Mouse (Mus musculus) liver, embryonic 12.5 days (tissue): ENCODE measurements around the gene Pfdn2. TPM values are rescaled to one million over a fixed set of nuclear protein-coding genes. Genes with fewer than 3 reads are reported as not detected.

Experiments used
- ATAC-seq: fragments of 200-750 bp; cut with Nextera tagmentation; 2 replicates; pipeline ENCODE4 v1.8.0; 2017; ENCODE audit warnings: moderate number of reproducible peaks, mild to moderate bottlenecking, moderate library complexity
- H3K27ac ChIP-seq: fragments of 300-500 bp; sonication (generic); 2 replicates; pipeline ENCODE4 v1.5.1; 2016; ENCODE audit warnings: mild to moderate bottlenecking
- H3K27me3 ChIP-seq: fragments of 300-500 bp; sonication (generic); replicated peaks from 2 replicates; pipeline ENCODE4 v1.6.1; 2016; ENCODE audit warnings: mild to moderate bottlenecking, moderate library complexity
- H3K36me3 ChIP-seq: fragments of 300-500 bp; sonication (generic); 2 replicates; pipeline ENCODE4 v1.6.1; 2016; ENCODE audit warnings: mild to moderate bottlenecking, moderate library complexity
- H3K4me1 ChIP-seq: fragments of 300-500 bp; sonication (generic); 2 replicates; pipeline ENCODE4 v1.6.1; 2016
- H3K4me2 ChIP-seq: fragments of 300-500 bp; sonication (generic); 2 replicates; pipeline ENCODE4 v1.6.1; 2016; ENCODE audit warnings: mild to moderate bottlenecking, moderate library complexity
- H3K4me3 ChIP-seq: fragments of 300-500 bp; sonication (generic); 2 replicates; pipeline ENCODE4 v1.5.1; 2016; ENCODE audit warnings: mild to moderate bottlenecking, moderate library complexity
- H3K9ac ChIP-seq: fragments of 300-500 bp; sonication (generic); 2 replicates; pipeline ENCODE4 v1.6.1; 2016; ENCODE audit warnings: mild to moderate bottlenecking, moderate library complexity
- H3K9me3 ChIP-seq: fragments of 300-500 bp; sonication (generic); replicated peaks from 2 replicates; pipeline ENCODE4 v1.6.1; 2016; ENCODE audit warnings: mild to moderate bottlenecking, moderate library complexity
- WGBS: fragments of 180-500 bp; shearing (Covaris S2); methylation state at CpG from one replicate; pipeline ENCODE4 v1.1.7; 2016; ENCODE audit not compliant: insufficient replicate concordance; 5-methylcytosine and 5-hydroxymethylcytosine counted together
- polyA plus RNA-seq: library from polyadenylated mRNA; unstranded; fragments of >200 nt; fragmentation: Nextera tagmentation; extraction: Ambion mirVana; gene quantifications from 2 replicates; pipeline ENCODE4 v1.2.1, GENCODE M21; 2016

Pfdn2 gene
- polyA plus RNA-seq, 1 experiment from 2014 or later: 74.3 TPM

GRCm38 (mm10) chr1:171360253-171360652 is 14.8 kb downstream of the Pfdn2 start:
- WGBS: 23% methylated on average over 26 of the region's 26 CpGs
- no peak overlapping the region for H3K27ac ChIP-seq
- H3K27me3 ChIP-seq: no peaks in the 10 kb centered on the region
- H3K9me3 ChIP-seq: no peaks in the 10 kb centered on the region
- H3K4me2 ChIP-seq: peak overlapping the region; percentile 79
- peak; percentile 36; the same call in 1 of the 2 replicates for ATAC-seq
- H3K36me3 ChIP-seq: peaks cover 28% of the 10 kb centered on the region
- peaks cover 26% of the 10 kb centered on the region for H3K4me1 ChIP-seq
- H3K9ac ChIP-seq: peak overlapping the region; percentile 72
- peak overlapping the region; percentile 65 for H3K4me3 ChIP-seq

DNA sequence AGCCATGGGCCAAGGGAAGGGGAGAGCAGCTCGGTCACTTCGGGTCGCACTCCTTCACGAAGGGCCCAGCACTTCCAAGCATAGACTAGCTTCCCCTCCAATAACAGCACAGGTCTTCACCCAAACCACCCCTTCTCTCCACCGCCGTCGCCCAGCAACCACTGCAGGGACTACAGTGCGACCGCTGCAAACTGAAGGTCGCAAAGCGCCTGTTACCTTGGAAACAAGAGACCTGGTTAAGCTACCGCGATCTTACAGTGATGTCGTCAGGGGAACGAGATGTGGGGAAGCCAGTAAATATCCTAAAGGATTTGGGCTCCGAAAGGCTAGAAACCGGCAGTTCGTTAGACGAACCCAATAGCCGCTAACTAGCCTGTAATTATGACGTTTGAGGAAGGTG is 15.2 kb downstream of the Pfdn2 start, which contains the start of gene Klhdc9:
TSS of gene Klhdc9 (minus strand) at position 143 of the 400 bp plus-strand sequence.
- Histone ChIP-seq H3K9ac (peak within 1 kb of the TSS; percentile 72), H3K4me2 (peak within 1 kb of the TSS; percentile 79), H3K36me3 (peaks cover 28% of the 10 kb centered on the region), H3K4me3 (peak within 1 kb of the TSS; percentile 65), H3K27me3 (no peaks in the 10 kb centered on the region), H3K27ac (peak within 1 kb of the TSS; percentile 64), H3K4me1 (peaks cover 26% of the 10 kb centered on the region), H3K9me3 (no peaks in the 10 kb centered on the region)
- peak; percentile 88 for ATAC-seq
- WGBS: 3% methylated on average over 21 of the region's 21 CpGs

- peak; percentile 72 for ATAC-seq
- H3K9ac ChIP-seq: peak overlapping the region; percentile 72
- peak overlapping the region; percentile 65 for H3K4me3 ChIP-seq
- H3K4me2 ChIP-seq: peak overlapping the region; percentile 79
- H3K4me1 ChIP-seq: peaks cover 26% of the 10 kb centered on the region
- H3K36me3 ChIP-seq: peaks cover 25% of the 10 kb centered on the region
- H3K27me3 ChIP-seq: no peaks in the 10 kb centered on the region
- WGBS: 34% methylated on average over 16 of the region's 16 CpGs
- H3K9me3 ChIP-seq: no peaks in the 10 kb centered on the region
- H3K27ac ChIP-seq: peak overlapping the region; percentile 64
These were observed 15.9 kb downstream of the Pfdn2 start for GRCm38 (mm10) chr1:171361106-171362103.

DNA sequence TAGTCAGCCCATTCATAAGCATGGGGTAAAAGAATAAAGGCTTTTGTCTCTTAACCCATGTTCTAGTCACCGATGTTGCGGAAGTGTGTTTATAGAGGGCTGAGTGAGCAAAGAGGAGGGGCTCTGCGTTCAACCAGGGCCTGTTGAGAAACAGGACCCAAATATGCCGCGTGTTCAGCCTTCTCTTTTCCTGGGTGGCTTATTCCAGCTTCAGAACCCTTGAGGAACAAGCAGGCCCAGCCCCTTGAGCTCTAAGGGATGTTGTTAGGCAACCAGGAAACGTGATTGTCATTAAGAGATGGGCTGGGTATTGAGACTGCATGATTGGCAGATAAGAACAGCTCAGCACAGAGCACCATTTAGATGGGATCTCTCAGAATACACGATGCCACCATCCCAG is 20.5 kb downstream of the Pfdn2 start:
- no peak overlapping the region for H3K9ac ChIP-seq
- 53% methylated on average over 7 of the region's 7 CpGs for WGBS

DNA sequence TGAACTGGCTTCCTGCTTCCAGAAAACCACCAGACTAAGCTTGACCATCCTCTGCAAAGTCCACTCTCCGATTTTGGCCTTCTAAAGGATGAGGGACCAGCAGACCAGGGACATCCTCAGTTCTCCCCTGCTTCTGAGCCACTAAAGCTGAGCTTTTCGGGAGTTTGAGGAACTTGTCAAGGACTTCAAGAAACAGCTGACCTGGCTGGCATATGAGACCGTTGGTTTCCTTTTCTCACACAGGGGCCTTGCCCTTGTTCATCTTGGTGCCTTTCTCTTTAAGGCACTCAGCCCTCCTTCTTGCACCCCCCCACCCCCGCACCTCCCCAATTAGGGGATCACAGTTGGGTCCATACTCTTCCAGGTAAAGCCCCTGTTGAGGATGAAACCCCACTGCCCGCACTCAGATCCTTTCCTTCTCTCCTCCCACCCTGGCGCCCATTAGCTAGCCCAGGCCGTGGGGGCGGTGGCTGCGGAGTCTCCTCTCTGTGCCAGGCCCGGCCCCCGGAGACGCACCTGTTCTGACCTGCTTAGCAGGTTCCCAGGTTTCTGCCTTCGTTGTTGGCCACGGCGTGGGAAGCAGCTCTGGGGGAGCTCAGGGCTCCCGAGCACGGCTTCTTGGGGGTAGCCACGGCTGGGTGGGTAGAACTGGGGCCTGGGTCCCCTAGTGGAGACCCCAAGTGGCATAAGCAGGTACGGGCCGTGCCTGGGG is 24.5 kb downstream of the Pfdn2 start, which contains the start of gene Nectin4:
TSS of gene Nectin4 (plus strand) at position 255 of the 712 bp plus-strand sequence.
- Histone ChIP-seq H3K4me2 (peak within 1 kb of the TSS; percentile 14; the same call in 1 of the 2 replicates), H3K4me3 (no peak within 1 kb of the TSS), H3K27ac (no peak within 1 kb of the TSS), H3K9me3 (no peaks in the 10 kb centered on the region), H3K9ac (no peak within 1 kb of the TSS), H3K4me1 (peaks cover 8% of the 10 kb centered on the region), H3K27me3 (peaks cover 32% of the 10 kb centered on the region), H3K36me3 (no peaks in the 10 kb centered on the region)
- WGBS: 39% methylated on average over 20 of the region's 20 CpGs
- no peak for ATAC-seq

More for the DNA sequence above, 20.5 kb downstream of the Pfdn2 start:
- no peak overlapping the region for H3K4me3 ChIP-seq
- no peaks in the 10 kb centered on the region for H3K36me3 ChIP-seq
- H3K4me2 ChIP-seq: no peak overlapping the region
- no peaks in the 10 kb centered on the region for H3K9me3 ChIP-seq
- no peak overlapping the region for H3K27ac ChIP-seq
- peaks cover 8% of the 10 kb centered on the region for H3K4me1 ChIP-seq
- H3K27me3 ChIP-seq: peaks cover 13% of the 10 kb centered on the region
- ATAC-seq: no peak

DNA sequence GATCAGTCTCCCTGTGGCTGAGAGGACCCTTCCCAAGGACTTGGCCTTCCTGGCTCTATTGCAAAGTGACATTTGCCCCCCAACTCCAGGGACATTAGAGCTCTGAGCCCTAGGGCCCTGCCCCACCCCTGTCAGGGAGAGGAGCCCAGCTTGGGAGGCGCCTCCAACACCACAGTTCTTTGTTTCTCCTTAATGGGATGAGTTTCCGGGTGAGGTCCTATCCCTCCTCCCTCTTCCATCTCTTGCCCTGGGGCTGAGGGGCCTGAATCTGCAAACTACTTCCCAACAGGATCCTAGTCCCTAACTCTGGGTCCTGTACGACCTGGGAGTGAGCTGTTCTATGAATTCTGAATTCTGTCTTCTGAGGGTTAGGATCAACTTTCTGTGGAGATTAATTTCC is 27.4 kb downstream of the Pfdn2 start:
- no peaks in the 10 kb centered on the region for H3K9me3 ChIP-seq
- no peak overlapping the region for H3K9ac ChIP-seq
- peaks cover 20% of the 10 kb centered on the region for H3K4me1 ChIP-seq
- H3K27ac ChIP-seq: no peak overlapping the region
- no peak overlapping the region for H3K4me2 ChIP-seq
- ATAC-seq: no peak
- no peaks in the 10 kb centered on the region for H3K36me3 ChIP-seq
- 58% methylated on average over 3 of the region's 3 CpGs for WGBS
- peaks cover 32% of the 10 kb centered on the region for H3K27me3 ChIP-seq
- H3K4me3 ChIP-seq: no peak overlapping the region

- no peak overlapping the region for H3K27ac ChIP-seq
- 2% methylated on average over 4 of the region's 4 CpGs for WGBS
- no peaks in the 10 kb centered on the region for H3K36me3 ChIP-seq
- peak overlapping the region; percentile 39; the same call in 1 of the 2 replicates for H3K9ac ChIP-seq
- H3K4me3 ChIP-seq: no peak overlapping the region
- ATAC-seq: no peak
- H3K4me2 ChIP-seq: peak overlapping the region; percentile 20; the same call in 1 of the 2 replicates
- no peaks in the 10 kb centered on the region for H3K9me3 ChIP-seq
- peaks cover 32% of the 10 kb centered on the region for H3K27me3 ChIP-seq
- peaks cover 20% of the 10 kb centered on the region for H3K4me1 ChIP-seq
These were observed 28.5 kb downstream of the Pfdn2 start for GRCm38 (mm10) chr1:171373946-171374345.

GRCm38 (mm10) chr1:171375646-171376097 is 30.2 kb downstream of the Pfdn2 start:
- Histone ChIP-seq H3K9me3 (no peaks in the 10 kb centered on the region), H3K4me1 (peaks cover 29% of the 10 kb centered on the region), H3K4me3 (no peak overlapping the region), H3K36me3 (no peaks in the 10 kb centered on the region), H3K27me3 (peaks cover 36% of the 10 kb centered on the region), H3K27ac (no peak overlapping the region), H3K4me2 (no peak overlapping the region), H3K9ac (no peak overlapping the region)
- peak; percentile 30; the same call in 1 of the 2 replicates for ATAC-seq
- 39% methylated on average over 9 of the region's 9 CpGs for WGBS

GRCm38 (mm10) chr1:171378298-171378697 is 32.8 kb downstream of the Pfdn2 start:
- WGBS: 50% methylated on average over 6 of the region's 6 CpGs
- H3K36me3 ChIP-seq: no peaks in the 10 kb centered on the region
- peaks cover 35% of the 10 kb centered on the region for H3K27me3 ChIP-seq
- no peaks in the 10 kb centered on the region for H3K9me3 ChIP-seq
- H3K4me2 ChIP-seq: no peak overlapping the region
- no peak for ATAC-seq
- H3K4me3 ChIP-seq: no peak overlapping the region
- H3K9ac ChIP-seq: no peak overlapping the region
- H3K4me1 ChIP-seq: peaks cover 29% of the 10 kb centered on the region
- H3K27ac ChIP-seq: no peak overlapping the region

DNA sequence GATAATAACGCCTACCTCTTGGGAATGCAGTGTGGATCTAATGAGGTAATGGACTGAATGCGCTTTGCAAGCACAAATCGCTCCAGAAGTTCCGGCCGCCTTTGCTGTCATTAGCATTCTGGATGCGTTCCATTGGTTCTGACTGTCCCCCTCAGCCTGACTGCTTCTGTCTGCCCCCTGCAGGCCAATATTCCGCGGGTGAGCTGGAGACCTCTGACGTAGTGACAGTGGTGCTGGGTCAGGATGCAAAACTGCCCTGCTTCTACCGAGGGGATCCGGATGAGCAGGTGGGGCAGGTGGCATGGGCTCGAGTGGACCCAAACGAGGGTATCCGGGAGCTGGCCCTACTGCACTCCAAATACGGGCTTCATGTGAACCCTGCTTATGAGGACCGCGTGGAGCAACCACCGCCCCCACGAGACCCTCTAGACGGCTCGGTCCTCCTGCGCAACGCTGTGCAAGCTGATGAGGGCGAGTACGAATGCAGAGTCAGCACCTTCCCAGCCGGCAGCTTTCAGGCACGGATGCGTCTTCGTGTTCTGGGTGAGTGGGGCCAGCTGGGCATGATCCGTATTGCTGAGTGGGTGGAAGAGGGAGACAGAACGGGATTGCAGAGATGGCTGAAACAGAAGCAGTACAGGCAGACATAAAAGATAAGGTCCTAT is 34.6 kb downstream of the Pfdn2 start:
- Histone ChIP-seq H3K9ac (no peak overlapping the region), H3K36me3 (no peaks in the 10 kb centered on the region), H3K4me2 (peak overlapping the region; percentile 50), H3K4me1 (peaks cover 20% of the 10 kb centered on the region), H3K4me3 (peak overlapping the region; percentile 7; the same call in 1 of the 2 replicates), H3K27ac (no peak overlapping the region), H3K9me3 (no peaks in the 10 kb centered on the region), H3K27me3 (peaks cover 44% of the 10 kb centered on the region)
- WGBS: 5% methylated on average over 31 of the region's 31 CpGs
- no peak; the same call in 1 of the 2 replicates for ATAC-seq

DNA sequence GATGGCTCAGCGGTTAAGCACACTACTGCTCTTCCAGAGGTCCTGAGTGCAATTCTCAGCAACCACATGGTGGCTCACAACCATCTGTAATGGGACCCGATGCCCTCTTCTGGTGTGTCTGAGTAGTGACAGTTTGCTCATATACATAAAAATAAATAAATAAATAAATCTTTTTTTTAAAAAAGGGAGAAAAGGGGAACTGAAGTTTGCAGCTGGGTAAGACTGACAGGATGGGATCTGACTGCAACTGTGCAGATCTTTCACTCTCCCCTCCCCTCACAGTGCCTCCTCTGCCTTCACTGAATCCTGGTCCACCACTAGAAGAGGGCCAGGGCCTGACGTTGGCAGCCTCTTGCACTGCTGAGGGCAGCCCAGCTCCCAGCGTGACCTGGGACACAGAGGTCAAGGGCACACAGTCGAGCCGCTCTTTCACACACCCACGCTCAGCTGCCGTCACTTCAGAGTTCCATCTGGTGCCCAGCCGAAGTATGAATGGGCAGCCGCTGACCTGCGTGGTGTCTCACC is 36.7 kb downstream of the Pfdn2 start:
- ATAC-seq: no peak
- Histone ChIP-seq H3K4me1 (peaks cover 9% of the 10 kb centered on the region; the same call in 1 of the 2 replicates), H3K27me3 (peaks cover 54% of the 10 kb centered on the region), H3K4me3 (no peak overlapping the region), H3K4me2 (no peak overlapping the region), H3K36me3 (no peaks in the 10 kb centered on the region), H3K9ac (no peak overlapping the region), H3K9me3 (no peaks in the 10 kb centered on the region), H3K27ac (no peak overlapping the region)
- 65% methylated on average over 11 of the region's 11 CpGs for WGBS
